Mouse (Mus musculus): ENCODE measurements around the gene 4930523C07Rik. TPM values are rescaled to one million over a fixed set of nuclear protein-coding genes. Genes with fewer than 3 reads are reported as not detected.

Gene 4930523C07Rik
- polyA plus RNA-seq, 1 experiment from 2014 or later = 2.8 TPM

DNA sequence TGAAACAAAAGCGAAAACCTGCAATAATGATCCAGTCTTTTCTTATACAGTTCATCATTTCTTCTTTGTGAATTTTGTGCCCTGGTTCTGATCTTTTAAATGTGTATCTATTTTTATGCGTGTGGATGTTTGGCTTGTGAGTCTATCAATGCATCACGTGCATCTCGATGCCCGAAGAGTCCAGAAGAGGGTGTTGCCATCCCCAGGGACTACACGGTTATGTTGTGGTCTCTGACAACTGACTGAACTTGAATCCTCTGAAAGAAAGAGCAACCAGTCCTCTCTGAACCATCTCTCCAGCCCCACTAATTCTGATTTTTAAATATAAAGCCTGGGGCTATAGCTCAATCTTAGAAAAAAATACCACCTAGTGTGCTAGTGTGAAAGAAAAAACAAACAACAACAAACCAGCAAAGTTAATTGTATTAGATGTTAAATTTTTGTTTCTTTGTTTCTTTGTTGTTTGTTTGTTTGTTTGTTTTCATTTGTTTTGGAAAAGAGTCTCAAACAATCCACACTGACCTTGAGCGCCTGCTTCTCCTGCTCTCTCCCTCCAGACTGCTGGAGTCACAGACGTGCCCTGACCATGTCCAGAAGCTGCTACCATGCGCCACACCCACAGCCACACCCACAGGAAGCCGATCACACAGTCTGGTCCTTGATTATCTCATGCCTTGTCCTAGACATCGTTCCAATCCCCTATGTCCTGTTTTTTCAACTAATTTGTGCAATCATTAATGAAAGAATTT lies 18.9 kb upstream of the 4930523C07Rik start:
- Histone ChIP-seq H3K4me2 (no peak overlapping the region), H3K9me3 (ENCODE audit: control insufficient read depth, low read length) (no peaks in the 10 kb centered on the region), H3K9ac (ENCODE audit: low read length) (no peak overlapping the region), H3K27ac (ENCODE audit: low read depth, low read length) (no peak overlapping the region), H3K4me1 (ENCODE audit: control insufficient read depth, insufficient read depth, low read length) (no peaks in the 10 kb centered on the region), H3K4me3 (ENCODE audit: low read depth, low read length) (no peak overlapping the region), H3K36me3 (ENCODE audit: control insufficient read depth, insufficient read depth, low read length) (no peaks in the 10 kb centered on the region), H3K27me3 (ENCODE audit: control insufficient read depth, insufficient read depth, low read length) (no peaks in the 10 kb centered on the region)
- 87% methylated on average over 11 of the region's 11 CpGs for WGBS
- ATAC-seq (ENCODE audit: low FRiP score) (no peak), DNase-seq (ENCODE audit: low spot score, missing footprints) (no peak)

DNA sequence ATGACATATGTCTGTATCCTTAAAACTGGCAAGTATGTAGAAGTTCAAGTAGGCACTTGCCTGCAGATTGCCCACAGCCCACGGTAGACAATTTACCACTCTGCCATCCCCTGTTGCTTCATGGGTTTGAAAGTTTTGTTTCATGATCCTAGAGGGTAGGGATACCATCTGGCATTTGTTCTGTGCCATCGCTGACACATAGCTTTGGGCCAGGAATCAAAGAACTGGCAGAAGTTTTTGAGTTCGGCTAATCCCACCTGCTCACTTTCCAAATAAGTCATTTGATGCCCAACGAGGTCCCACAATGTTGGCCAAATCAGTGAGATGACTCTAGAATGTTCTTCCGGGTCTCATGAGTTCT lies 18.3 kb upstream of the 4930523C07Rik start:
- H3K36me3 ChIP-seq (ENCODE audit: control insufficient read depth, insufficient read depth, low read length) = no peaks in the 10 kb centered on the region
- H3K4me3 ChIP-seq (ENCODE audit: low read depth, low read length) = no peak overlapping the region
- ATAC-seq (ENCODE audit: low FRiP score) (no peak), DNase-seq (ENCODE audit: low spot score, missing footprints) (no peak)
- no peak overlapping the region for H3K27ac ChIP-seq (ENCODE audit: low read depth, low read length)
- H3K9me3 ChIP-seq (ENCODE audit: control insufficient read depth, low read length) = no peaks in the 10 kb centered on the region
- H3K4me1 ChIP-seq (ENCODE audit: control insufficient read depth, insufficient read depth, low read length) = no peaks in the 10 kb centered on the region
- WGBS = 91% methylated on average over 5 of the region's 5 CpGs
- H3K9ac ChIP-seq (ENCODE audit: low read length) = no peak overlapping the region
- no peaks in the 10 kb centered on the region for H3K27me3 ChIP-seq (ENCODE audit: control insufficient read depth, insufficient read depth, low read length)
- H3K4me2 ChIP-seq = no peak overlapping the region

DNA sequence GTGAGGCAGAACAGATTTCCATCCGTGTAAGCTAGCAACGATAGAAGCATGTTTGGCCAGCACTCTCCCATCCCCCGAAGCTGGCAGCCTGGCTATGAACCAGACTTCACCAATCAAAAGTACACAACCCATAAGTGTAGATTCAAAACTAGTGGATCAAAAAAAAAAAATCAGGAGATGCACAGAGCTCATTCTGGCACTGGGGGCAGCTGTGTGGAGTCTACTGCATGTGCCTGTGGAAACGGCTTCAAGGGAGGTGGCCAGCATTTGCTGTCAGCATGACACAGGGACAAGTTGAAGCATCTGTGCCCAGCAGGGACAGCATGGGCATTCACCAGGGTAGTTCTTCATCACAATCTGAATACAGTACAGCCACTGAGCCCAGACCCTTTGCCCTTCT lies 16.2 kb upstream of the 4930523C07Rik start:
- Histone ChIP-seq H3K9me3 (ENCODE audit: control insufficient read depth, low read length) (no peaks in the 10 kb centered on the region), H3K27ac (ENCODE audit: low read depth, low read length) (no peak overlapping the region), H3K4me1 (ENCODE audit: control insufficient read depth, insufficient read depth, low read length) (no peaks in the 10 kb centered on the region), H3K36me3 (ENCODE audit: control insufficient read depth, insufficient read depth, low read length) (no peaks in the 10 kb centered on the region), H3K27me3 (ENCODE audit: control insufficient read depth, insufficient read depth, low read length) (no peaks in the 10 kb centered on the region), H3K4me2 (no peak overlapping the region), H3K4me3 (ENCODE audit: low read depth, low read length) (no peak overlapping the region), H3K9ac (ENCODE audit: low read length) (no peak overlapping the region)
- WGBS = 73% methylated on average over 4 of the region's 4 CpGs
- ATAC-seq (ENCODE audit: low FRiP score) (no peak), DNase-seq (ENCODE audit: low spot score, missing footprints) (no peak)

DNA sequence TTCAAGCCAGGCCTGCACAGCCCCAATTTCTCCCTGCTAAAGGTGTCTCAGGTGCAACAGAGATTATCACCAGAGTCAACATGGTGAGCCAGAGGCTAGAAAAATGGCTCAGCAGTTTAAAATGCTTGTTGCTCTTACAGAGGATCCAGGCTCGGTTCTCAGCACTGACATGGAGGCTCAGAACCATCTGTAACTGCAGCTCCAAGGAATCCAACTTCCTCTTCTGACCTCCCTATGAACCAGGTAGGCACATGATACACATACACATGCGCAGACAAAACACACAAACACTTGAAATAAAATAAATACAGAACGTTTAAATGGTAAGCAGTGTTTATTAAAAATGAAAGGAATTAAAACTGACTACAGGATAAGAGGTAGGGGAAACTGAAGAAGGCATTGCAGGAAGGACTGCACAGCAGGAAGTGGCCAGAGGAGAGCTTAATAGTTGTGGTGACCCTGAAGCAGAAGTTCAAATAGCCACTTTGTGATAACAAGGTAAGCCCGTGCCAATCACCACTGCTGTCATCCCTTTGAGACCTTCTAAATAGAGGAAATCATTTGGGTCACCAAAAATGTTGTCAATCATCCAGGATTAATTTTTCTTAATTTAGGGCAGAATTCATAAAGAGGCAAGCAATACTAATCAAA lies 10.1 kb upstream of the 4930523C07Rik start:
- no peak for ATAC-seq (ENCODE audit: low FRiP score)
- Histone ChIP-seq H3K9me3 (ENCODE audit: control insufficient read depth, low read length) (no peaks in the 10 kb centered on the region), H3K4me2 (no peak overlapping the region), H3K36me3 (ENCODE audit: control insufficient read depth, insufficient read depth, low read length) (no peaks in the 10 kb centered on the region), H3K27ac (ENCODE audit: low read depth, low read length) (no peak overlapping the region), H3K4me1 (ENCODE audit: control insufficient read depth, insufficient read depth, low read length) (no peaks in the 10 kb centered on the region), H3K4me3 (ENCODE audit: low read depth, low read length) (no peak overlapping the region), H3K9ac (ENCODE audit: low read length) (no peak overlapping the region), H3K27me3 (ENCODE audit: control insufficient read depth, insufficient read depth, low read length) (no peaks in the 10 kb centered on the region)
- WGBS = 80% methylated on average over 4 of the region's 4 CpGs
- DNase-seq (ENCODE audit: low spot score, missing footprints) = no peak

DNA sequence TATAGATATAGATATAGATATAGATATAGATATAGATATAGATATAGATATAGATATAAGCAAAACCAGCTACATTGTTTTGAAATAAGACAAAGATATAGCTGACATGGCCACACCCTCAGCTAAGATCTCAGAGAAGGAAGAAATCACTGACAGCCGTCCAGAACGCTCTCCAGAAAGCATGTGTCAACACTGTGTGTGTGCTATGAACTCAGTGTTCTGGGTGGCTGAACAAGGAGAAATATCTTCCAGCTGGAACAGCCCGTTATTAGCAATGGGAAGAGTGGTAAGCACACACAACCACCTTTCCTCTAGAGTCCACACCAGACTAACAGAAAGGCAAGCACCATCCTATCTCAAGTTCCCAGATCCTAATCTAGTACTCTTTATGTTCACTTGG lies 8.6 kb upstream of the 4930523C07Rik start:
- 81% methylated on average over 3 of the region's 3 CpGs for WGBS
- no peak overlapping the region for H3K27ac ChIP-seq (ENCODE audit: low read depth, low read length)
- DNase-seq (ENCODE audit: low spot score, missing footprints) (no peak), ATAC-seq (ENCODE audit: low FRiP score) (no peak)
- H3K4me2 ChIP-seq = no peak overlapping the region
- no peak overlapping the region for H3K4me3 ChIP-seq (ENCODE audit: low read depth, low read length)
- H3K9ac ChIP-seq (ENCODE audit: low read length) = no peak overlapping the region
- no peaks in the 10 kb centered on the region for H3K4me1 ChIP-seq (ENCODE audit: control insufficient read depth, insufficient read depth, low read length)
- no peaks in the 10 kb centered on the region for H3K9me3 ChIP-seq (ENCODE audit: control insufficient read depth, low read length)
- H3K27me3 ChIP-seq (ENCODE audit: control insufficient read depth, insufficient read depth, low read length) = no peaks in the 10 kb centered on the region
- no peaks in the 10 kb centered on the region for H3K36me3 ChIP-seq (ENCODE audit: control insufficient read depth, insufficient read depth, low read length)

DNA sequence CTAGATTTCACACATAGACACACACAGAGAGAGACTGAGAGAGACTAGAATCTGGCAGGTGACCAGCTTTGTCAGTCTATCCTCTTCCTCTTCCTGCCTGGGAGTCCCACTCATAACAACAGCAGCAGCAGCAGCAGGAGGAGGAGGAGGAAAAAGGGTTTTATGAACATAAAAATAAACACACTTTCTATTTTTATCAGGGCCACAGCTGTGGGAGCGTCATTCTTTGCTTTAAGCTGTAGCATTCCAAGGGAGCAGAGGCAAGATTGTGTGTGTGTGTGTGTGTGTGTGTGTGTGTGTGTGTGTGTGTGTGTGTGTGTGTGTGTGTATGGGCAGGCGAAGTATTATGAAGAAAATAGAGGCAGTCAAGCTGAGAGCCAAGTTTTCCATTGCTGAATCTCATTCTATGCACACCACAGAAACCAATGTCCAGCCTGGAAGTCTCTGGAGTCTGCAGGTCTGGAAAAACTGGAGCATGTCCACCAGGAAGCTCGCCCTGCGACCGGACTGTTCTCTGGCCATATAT lies 7.1 kb upstream of the 4930523C07Rik start:
- Histone ChIP-seq H3K9ac (ENCODE audit: low read length) (no peak overlapping the region), H3K4me1 (ENCODE audit: control insufficient read depth, insufficient read depth, low read length) (no peaks in the 10 kb centered on the region), H3K9me3 (ENCODE audit: control insufficient read depth, low read length) (no peaks in the 10 kb centered on the region), H3K27ac (ENCODE audit: low read depth, low read length) (no peak overlapping the region), H3K36me3 (ENCODE audit: control insufficient read depth, insufficient read depth, low read length) (no peaks in the 10 kb centered on the region), H3K27me3 (ENCODE audit: control insufficient read depth, insufficient read depth, low read length) (no peaks in the 10 kb centered on the region), H3K4me3 (ENCODE audit: low read depth, low read length) (no peak overlapping the region), H3K4me2 (no peak overlapping the region)
- ATAC-seq (ENCODE audit: low FRiP score) (no peak), DNase-seq (ENCODE audit: low spot score, missing footprints) (no peak)
- WGBS = 89% methylated on average over 5 of the region's 5 CpGs

DNA sequence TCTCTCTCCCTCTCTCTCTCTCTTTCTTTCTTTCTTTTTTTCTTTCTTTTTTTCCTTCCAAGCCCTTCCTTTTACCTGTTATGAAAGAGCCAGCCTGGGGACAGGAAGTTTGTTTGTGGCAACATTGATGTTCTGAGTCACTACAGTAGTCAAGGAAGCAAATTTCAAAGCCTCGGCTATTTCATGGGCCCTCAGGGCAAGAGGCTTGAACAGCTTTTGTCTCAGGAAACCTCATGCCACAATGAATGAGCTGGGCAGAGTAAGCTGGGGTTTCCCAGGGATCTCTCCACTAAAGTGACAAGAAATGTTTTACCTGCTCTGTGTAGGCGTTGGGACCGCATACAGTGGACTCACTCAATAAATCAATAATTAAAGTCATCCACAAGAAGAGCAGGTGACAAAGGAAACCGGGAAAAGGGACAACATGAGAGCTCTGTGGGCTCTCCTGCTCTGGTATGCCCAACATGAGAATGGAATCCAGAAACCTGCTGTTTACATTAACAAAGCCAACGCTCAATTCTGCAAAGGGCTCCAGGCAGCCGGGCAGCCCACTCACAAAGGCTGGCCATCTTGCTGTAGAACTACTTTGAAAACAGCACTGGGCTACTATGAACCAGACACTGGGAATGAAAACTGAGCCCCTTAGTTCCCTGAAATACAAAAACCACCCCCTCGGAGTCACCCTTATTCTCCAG lies 4.1 kb upstream of the 4930523C07Rik start:
- no peaks in the 10 kb centered on the region for H3K27me3 ChIP-seq (ENCODE audit: control insufficient read depth, insufficient read depth, low read length)
- H3K4me3 ChIP-seq (ENCODE audit: low read depth, low read length) = no peak overlapping the region
- H3K27ac ChIP-seq (ENCODE audit: low read depth, low read length) = no peak overlapping the region
- no peak overlapping the region for H3K4me2 ChIP-seq
- no peaks in the 10 kb centered on the region for H3K9me3 ChIP-seq (ENCODE audit: control insufficient read depth, low read length)
- no peak for ATAC-seq (ENCODE audit: low FRiP score)
- no peaks in the 10 kb centered on the region for H3K4me1 ChIP-seq (ENCODE audit: control insufficient read depth, insufficient read depth, low read length)
- WGBS = 76% methylated on average over 7 of the region's 7 CpGs
- no peak for DNase-seq (ENCODE audit: low spot score, missing footprints)
- H3K36me3 ChIP-seq (ENCODE audit: control insufficient read depth, insufficient read depth, low read length) = no peaks in the 10 kb centered on the region
- no peak overlapping the region for H3K9ac ChIP-seq (ENCODE audit: low read length)

DNA sequence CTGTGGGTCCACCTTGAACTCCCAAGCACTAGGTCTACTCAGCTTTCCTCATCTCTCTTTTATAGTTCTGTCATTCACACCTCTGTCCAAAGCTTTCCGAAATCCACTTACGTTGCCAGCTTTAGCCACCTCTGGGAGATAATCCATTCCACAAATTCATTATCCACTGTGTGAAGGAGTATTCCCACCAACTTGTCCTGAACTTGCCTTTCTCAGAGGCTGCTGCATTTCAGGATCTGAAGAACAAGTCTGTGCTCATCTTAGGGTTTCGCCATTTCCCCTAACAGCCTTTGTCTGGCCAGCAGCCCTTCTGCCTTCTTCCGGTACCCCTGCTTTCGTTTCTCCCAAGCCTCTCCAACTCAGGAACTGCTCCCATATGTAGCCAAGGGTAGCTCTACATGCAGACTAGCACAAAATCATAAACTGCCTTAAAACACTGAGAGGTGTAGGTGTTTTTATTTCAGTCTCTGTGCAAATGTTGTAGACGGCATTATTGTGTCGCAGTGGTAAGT lies 2.9 kb upstream of the 4930523C07Rik start:
- H3K9me3 ChIP-seq (ENCODE audit: control insufficient read depth, low read length) = no peaks in the 10 kb centered on the region
- no peak overlapping the region for H3K4me2 ChIP-seq
- no peak for ATAC-seq (ENCODE audit: low FRiP score)
- no peaks in the 10 kb centered on the region for H3K36me3 ChIP-seq (ENCODE audit: control insufficient read depth, insufficient read depth, low read length)
- no peak overlapping the region for H3K4me3 ChIP-seq (ENCODE audit: low read depth, low read length)
- H3K4me1 ChIP-seq (ENCODE audit: control insufficient read depth, insufficient read depth, low read length) = no peaks in the 10 kb centered on the region
- H3K27me3 ChIP-seq (ENCODE audit: control insufficient read depth, insufficient read depth, low read length) = no peaks in the 10 kb centered on the region
- no peak overlapping the region for H3K9ac ChIP-seq (ENCODE audit: low read length)
- no peak for DNase-seq (ENCODE audit: low spot score, missing footprints)
- WGBS = 96% methylated on average over 7 of the region's 7 CpGs
- H3K27ac ChIP-seq (ENCODE audit: low read depth, low read length) = no peak overlapping the region

DNA sequence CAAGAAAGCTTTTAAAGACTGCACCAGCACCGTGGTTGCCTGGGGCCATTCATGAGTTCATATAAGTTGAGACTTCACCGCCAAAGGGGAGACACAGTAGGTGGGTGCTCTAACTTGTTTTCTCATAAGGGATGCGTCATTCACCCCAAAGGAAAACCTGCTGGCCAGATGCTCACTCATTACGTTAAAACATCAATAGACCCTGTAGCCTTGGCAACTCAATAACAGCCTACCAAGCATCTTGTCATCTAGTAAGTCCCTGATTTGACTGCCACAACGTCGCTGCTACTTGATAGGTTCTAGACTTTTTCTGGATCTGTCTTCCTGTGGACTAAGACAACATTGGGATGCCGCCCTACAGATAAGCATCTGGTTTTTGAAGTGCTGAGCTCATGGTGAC lies 1.8 kb upstream of the 4930523C07Rik start:
- ATAC-seq (ENCODE audit: low FRiP score) = no peak

More for the DNA sequence above, 1.8 kb upstream of the 4930523C07Rik start:
- Histone ChIP-seq H3K36me3 (ENCODE audit: control insufficient read depth, insufficient read depth, low read length) (no peaks in the 10 kb centered on the region), H3K4me3 (ENCODE audit: low read depth, low read length) (no peak overlapping the region), H3K9me3 (ENCODE audit: control insufficient read depth, low read length) (no peaks in the 10 kb centered on the region), H3K27me3 (ENCODE audit: control insufficient read depth, insufficient read depth, low read length) (no peaks in the 10 kb centered on the region), H3K4me1 (ENCODE audit: control insufficient read depth, insufficient read depth, low read length) (no peaks in the 10 kb centered on the region), H3K4me2 (no peak overlapping the region), H3K27ac (ENCODE audit: low read depth, low read length) (no peak overlapping the region), H3K9ac (ENCODE audit: low read length) (no peak overlapping the region)
- no peak for DNase-seq (ENCODE audit: low spot score, missing footprints)
- 82% methylated on average over 7 of the region's 7 CpGs for WGBS

Data from midbrain, embryonic 11.5 days (tissue).